Mouse (Mus musculus) heart, adult 18-20 months (tissue): ENCODE data around the gene D17H6S53E. TPM values are rescaled to one million over a fixed set of nuclear protein-coding genes. Genes with fewer than 3 reads are reported as not detected.
A peak's percentile ranks its signal among the peaks of the same experiment; 100 is the strongest.
"Not testable (repeated sequence)": the region's sequence is repeated elsewhere in the genome, so short reads cannot be mapped to it uniquely, and the experiment has no call there.

Source experiments
- DNase-seq, 2 experiments: peaks; one replicate each; pipeline ENCODE4 v3.0.0; 2021 to 2022; ENCODE audit warnings: mixed read lengths in 1 of 2
- total RNA-seq, 2 experiments: library from RNA; stranded (reverse); gene quantifications; 2 replicates each; pipeline ENCODE4 v1.2.3; 2021

The D17H6S53E gene
- total RNA-seq, 2 experiments from 2014 or later, result 25.3 to 28.5 TPM

- DNase-seq, result no peak
Observed at GRCm38 (mm10) chr17:35101161-35101560, 25.0 kb upstream of the D17H6S53E start.

- no peak for DNase-seq
Observed at GRCm38 (mm10) chr17:35102299-35102698, 23.9 kb upstream of the D17H6S53E start.

- DNase-seq, result no peak
Observed at GRCm38 (mm10) chr17:35103221-35103690, 22.9 kb upstream of the D17H6S53E start.

GRCm38 (mm10) chr17:35104079-35104478 is 22.1 kb upstream of the D17H6S53E start:
- DNase-seq, result no peak

DNA sequence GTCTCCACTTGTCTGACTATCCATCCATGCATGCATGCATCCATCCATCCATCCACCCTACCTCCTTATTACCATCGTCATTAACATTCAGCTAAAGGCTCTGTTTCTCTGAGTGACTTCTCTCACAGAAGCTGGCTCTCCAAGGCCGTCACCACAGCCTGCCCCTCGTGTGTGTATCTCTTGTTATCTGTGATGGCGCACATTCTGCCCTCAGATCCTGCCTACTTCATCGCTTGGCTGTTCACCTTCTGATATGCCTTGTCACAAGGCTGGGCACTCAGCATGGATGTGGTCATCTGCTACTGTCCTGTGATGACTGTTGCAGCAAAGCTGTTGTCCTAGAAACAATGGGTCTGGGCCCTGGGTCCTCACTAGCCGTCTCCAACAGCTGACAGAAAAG is 21.4 kb upstream of the D17H6S53E start:
- DNase-seq, result no peak

DNA sequence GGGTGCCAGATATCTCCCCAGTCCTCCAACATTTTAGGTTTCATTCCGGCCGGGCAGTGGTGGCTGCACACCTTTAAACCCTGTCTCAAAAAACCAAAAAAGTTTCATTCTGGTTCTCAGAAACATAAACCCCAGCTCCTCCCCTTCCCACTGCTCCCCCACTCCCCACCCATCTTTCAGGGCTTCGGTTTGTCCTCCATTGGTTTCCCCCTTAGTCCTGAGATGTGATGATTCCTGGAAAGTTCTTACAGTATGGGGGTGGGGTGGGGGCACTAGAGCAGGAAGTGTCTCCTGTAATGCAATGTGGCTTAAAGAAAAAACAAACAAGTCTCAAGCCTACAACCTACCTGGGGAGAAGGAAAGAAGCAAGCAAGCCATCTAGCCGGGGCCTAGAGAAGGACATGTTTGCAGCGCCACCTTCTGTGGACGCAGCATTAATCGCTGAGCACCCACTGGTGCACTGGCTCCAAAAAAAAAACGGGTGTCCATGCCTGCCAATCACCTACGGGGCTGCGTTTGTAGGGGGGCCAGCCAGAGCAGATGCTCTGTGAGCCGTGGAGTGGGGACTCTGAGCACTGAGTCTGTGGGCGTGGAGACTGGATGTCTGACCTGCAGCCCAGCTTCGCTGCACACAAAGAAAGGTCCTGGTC is 20.3 kb upstream of the D17H6S53E start:
- peak; percentile 33 to 37 for DNase-seq

- DNase-seq, result no peak
Observed at GRCm38 (mm10) chr17:35106522-35106921, 19.7 kb upstream of the D17H6S53E start.

DNA sequence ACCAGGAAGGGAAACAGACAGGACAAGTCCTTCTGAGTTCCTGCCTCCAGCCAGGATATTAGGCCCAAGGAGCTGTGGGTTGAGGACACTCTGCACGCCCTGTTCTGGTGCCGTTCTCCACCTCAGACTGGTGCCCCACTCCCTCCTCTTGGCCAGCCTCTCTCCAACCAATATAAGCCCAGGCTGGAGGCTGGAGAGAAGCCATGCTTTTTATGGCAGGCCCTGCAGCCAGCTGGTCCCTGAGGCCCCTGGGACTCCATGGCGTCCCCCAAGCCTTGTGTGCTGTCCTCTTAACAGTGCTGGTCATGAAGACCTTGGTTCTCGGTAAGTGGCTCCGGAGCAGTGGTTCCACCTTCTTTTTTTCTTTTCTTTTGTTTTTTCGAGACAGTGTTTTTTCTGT is 18.1 kb upstream of the D17H6S53E start, which contains the start of gene Ly6g5c:
TSS of gene Ly6g5c (plus strand) at position 183 of the 400 bp plus-strand sequence.
- no peak for DNase-seq

GRCm38 (mm10) chr17:35111774-35112173 is 14.4 kb upstream of the D17H6S53E start:
- DNase-seq, result no peak

DNA sequence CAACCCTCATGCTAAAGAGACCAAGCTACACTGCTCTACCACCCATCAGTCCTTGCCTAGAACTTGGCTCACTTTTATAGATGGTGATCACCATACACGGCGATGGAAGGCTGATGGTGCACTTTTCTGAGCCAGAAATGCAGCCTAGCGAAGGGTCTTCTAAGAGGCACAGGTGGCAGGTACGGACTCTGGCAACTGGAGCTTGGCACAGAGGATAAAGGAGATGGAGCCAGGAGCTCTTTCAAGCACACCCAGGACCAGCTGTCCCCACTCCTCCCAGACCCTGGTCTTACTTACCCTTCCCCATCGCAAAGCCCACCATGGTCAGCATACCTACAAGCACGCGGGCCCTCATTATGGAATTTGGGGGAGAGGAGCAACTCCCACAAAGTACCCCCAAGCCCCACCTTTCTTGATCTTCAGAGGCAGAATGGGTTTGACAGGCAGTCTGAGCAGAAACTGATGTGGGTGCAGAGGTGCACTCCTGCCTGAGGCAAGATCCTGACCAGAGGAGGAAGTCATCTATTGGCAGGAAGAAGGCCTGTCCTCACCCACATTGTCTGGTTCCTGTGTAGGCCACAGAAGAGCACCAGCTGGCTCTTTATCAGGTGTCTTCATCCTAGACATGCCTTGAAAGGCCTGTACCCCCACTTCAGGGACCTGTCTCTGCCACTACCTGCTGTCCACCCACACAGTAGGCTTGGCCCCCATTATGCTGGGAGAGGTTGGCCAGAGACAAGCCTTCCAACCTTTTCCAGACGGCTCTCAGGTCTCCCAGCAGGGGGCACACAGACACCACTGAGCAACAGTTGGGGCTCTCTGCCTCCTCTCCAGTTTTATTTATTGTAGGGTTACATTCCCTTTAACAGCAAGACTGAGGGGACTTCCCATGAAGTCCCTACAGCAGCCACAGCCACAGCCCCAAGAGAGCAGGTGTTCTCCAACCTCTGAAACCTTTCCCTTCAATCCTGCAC is 10.8 kb upstream of the D17H6S53E start, which contains the start of gene Ly6g5b:
TSS of gene Ly6g5b (minus strand) at position 383 of the 974 bp plus-strand sequence.
- DNase-seq, result no peak

GRCm38 (mm10) chr17:35120745-35121142 is 5.4 kb upstream of the D17H6S53E start:
- no peak for DNase-seq

GRCm38 (mm10) chr17:35121143-35121799 is 4.9 kb upstream of the D17H6S53E start, which contains the start of gene Gpank1:
Gene Gpank1, plus strand, starts transcription at chr17:35121455.
- peak; percentile 98 to 99 for DNase-seq

GRCm38 (mm10) chr17:35121871-35122303 is 4.3 kb upstream of the D17H6S53E start, which contains the start of gene Csnk2b:
Gene Csnk2b, minus strand, starts transcription at chr17:35122053.
- peak; percentile 39 to 53 for DNase-seq

DNA sequence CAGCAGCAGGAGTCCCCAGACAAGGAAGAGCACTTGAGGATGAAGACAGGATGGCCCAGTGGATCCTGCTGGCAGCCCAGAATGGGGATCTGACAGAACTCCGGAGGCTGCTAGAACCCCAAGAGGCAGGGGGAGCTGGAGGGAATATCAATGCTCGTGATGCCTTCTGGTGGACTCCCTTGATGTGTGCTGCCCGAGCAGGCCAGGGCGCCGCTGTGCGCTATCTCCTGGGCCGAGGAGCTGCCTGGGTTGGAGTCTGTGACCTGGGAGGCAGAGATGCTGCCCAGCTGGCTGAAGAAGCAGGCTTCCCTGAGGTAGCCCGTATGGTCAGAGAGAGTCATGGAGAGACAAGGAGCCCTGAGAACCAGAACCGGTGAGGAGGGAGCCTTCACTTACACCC is 2.9 kb upstream of the D17H6S53E start:
- not testable (repeated sequence) for DNase-seq

GRCm38 (mm10) chr17:35124261-35124896 is 1.8 kb upstream of the D17H6S53E start:
- not testable (repeated sequence) for DNase-seq

DNA sequence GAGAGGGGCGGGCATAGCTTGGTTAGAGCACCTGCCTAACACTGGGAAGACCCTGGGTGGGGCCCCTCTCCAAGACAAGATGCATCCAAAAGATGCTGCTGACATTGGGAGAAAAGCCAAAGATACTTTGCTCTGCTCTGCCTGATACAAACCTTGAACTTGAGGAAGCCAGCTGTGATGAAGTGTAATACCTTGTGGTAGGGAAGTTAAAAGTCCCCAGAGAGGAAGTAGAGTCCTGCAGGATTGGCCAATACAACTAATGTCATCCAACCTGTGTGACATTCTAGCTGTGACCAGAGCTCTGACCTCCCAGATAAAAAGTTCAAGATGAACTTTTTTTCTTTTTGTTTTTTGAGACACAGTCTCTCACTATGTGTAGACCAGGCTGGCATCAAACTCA is 1.1 kb upstream of the D17H6S53E start:
- no peak for DNase-seq

DNA sequence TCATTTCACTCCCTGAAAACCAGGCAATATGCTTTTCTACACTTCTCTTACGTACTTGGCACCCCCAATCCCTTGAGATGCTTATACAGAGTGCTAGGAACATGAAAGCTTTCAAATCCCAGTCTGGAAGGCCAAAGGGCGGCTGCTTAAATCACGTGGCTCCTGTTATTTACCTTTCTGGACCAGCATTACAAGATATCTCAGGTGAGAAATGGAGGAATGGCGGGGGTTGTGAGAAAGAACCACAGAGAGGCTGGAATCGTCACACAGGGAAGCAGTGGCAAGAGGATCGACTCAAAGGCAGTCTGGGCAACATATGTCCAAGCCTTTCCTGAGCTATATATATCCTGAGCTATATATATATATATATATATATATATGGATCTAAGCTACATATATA is 595 bp upstream of the D17H6S53E start:
- DNase-seq, result no peak

DNA sequence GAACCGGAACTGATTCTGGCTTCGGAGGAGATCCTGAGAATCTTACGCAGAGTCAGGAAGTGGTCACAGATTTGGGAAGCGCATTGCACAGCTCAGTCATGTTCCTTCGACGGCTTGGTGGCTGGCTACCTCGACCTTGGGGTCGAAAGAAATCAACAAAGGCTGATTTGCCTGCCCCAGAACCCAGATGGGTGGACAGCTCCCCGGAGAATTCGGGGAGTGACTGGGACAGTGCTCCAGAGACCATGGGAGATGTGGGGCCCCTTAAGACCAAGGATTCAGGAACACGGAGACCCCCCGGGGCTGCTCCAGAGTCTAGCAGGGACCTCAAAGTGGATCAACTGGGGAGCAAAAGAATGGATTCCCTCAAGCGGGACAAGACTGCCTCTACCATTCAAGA is 844 bp downstream of the D17H6S53E start:
- peak in 1 of 2 experiments; percentile 28 for DNase-seq

DNA sequence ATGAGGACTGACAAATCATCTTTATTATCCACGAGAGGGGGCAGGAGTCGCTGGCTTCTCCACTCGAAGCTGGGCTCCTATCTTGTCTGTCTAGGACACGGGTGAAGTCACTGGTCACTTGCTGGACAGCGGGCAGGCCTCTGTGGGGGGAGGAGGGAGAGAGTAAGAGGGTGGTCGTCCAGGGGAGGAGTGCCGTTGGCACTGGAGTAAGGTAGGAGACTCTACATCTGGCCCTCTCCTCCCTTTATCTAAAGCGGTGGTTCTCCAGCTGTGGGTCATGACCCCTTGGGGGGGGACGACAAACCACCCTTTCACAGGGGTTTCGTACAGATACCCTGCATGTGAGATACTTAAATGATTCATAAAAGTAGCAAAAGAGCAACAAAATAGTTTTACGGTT is 2.8 kb downstream of the D17H6S53E start:
- no peak for DNase-seq

GRCm38 (mm10) chr17:35131038-35131437 is 4.9 kb downstream of the D17H6S53E start:
- no peak for DNase-seq

DNA sequence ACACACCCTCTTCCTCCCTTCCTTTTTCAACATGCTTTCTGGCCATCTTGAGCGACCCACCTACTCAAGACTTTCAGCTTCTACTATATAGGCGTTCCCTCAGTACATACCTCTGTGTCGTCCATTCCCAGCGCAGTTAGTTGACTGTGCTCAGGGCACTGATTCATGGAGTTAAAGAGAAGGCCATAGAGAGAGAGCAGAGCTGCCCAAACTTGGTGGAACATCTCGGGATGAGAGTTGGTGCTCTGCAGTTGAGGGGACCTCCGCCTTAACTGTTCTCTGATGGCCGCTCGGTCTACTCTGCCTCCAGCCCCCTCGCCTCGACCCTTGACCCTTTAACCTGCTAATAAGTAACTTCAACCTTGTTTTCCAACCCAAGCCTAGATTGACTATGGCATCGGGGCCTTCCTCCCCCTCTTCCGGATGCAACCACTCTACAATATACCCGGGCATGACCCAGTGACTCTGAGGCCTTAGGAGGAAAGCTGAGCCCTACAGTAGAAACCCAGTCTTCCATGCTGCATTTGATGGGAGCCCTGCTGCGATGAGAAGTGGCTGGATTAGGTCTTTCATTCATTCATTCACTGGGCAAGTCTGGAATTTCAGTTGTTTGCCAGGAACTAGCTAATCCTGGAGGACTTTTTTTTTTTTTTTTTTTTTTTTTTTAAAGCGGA is 5.5 kb downstream of the D17H6S53E start, which contains the start of gene Apom:
TSS of gene Apom (minus strand) at position 551 of the 674 bp plus-strand sequence.
- DNase-seq, result no peak
